Mouse (Mus musculus) ovary, adult 18-20 months (tissue): Measurements from ENCODE around the gene Afg3l1.
"Not testable (repeated sequence)": the region's sequence is repeated elsewhere in the genome, so short reads cannot be mapped to it uniquely, and the experiment has no call there.

ENCODE experiments used
- DNase-seq: peaks from one replicate; pipeline ENCODE4 v3.0.0; 2022; ENCODE audit warnings: low spot score, mixed read lengths

Gene Afg3l1

GRCm38 (mm10) chr8:123477737-123478258 lies at the start of gene Afg3l1:
Afg3l1 (plus strand) TSS chr8:123477903.
- DNase-seq, result peak; percentile 88

DNA sequence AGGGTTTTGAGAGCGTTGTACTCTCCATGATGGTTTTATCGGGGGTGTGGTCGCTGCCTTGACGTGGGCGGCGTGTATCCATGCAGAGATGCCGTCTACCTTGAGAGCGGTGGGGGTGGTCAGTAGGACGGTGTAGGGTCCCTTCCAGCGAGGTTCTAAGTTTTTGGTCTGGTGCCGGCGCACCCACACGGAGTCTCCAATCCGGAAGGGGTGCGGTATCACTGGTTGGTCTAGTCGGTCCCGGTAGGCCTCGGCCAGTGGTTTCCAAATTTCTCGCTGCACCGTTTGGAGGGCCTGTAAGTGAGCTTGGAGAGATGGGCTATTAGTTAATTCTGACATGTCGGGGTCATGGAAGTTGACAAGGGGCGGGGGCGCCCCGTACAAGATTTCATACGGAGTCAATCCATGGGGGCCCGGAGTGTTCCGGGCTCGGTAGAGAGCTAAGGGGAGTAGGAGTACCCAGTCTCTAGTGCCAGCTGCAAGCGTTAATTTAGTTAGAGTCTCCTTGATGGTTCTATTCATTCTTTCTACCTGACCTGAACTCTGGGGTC lies 49.3 kb upstream of the Afg3l1 start:
- DNase-seq, result no peak

- DNase-seq, result no peak
These were observed 48.6 kb upstream of the Afg3l1 start for GRCm38 (mm10) chr8:123428939-123429721.

- not testable (repeated sequence) for DNase-seq
These were observed 48.0 kb upstream of the Afg3l1 start for GRCm38 (mm10) chr8:123429722-123430013.

- not testable (repeated sequence) for DNase-seq
These were observed 46.8 kb upstream of the Afg3l1 start for GRCm38 (mm10) chr8:123430936-123431335.

DNA sequence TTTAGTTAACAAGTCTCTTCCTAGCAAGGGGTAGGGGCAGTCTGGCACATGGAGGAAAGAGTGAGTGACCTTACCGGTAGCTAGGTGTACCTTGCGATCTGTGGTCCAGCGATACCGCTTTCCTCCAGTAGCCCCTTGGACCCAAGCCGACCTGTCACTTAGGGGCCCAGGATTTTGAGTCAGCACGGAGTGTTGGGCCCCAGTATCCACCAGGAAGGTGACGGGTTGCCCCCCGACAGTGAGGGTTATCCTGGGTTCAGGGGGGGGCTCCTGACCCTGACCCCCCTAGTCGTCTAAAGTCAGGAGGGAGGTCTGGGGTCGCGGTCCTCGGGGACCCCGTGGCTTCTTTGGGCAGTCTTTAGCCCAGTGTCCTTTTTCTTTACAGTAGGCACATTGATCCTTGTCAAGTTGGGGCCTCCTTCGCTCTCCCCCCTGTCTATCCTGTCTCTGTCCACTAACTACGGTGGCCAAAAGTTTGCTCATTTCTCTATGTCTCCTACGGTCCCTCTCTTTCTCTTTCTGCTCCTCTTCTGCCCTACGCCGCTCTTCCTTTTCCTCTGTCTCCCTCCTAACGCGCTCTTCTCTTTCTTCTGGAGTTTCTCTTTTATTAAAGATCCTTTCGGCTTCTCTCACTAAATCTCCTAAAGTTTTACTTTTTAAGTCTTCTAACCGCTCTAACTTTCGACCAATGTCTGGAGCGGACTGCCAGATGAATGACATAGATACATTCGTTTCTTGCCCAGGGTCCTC lies 45.9 kb upstream of the Afg3l1 start:
- DNase-seq, result no peak

DNA sequence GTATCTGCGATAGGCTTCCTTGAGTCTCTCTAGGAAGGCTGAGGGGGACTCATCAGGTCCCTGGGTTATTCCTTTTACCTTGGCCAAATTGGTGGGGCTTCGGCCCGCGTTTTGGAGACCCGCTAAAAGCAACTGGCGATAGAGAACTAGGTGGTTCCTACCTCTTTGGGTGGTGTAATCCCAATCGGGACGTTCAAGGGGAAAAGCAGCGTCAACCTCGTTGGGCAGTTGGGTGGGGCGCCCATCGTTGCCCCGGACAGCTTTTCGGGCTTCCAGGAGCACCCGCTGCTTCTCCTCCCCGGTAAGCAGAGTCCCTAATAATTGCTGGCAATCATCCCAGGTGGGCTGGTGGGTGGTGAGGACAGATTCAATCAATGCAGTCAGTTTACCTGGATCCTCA lies 45.3 kb upstream of the Afg3l1 start:
- DNase-seq, result no peak

GRCm38 (mm10) chr8:123433241-123433974 lies 44.3 kb upstream of the Afg3l1 start:
- DNase-seq, result not testable (repeated sequence)

GRCm38 (mm10) chr8:123441788-123442187 lies 35.9 kb upstream of the Afg3l1 start:
- no peak for DNase-seq

DNA sequence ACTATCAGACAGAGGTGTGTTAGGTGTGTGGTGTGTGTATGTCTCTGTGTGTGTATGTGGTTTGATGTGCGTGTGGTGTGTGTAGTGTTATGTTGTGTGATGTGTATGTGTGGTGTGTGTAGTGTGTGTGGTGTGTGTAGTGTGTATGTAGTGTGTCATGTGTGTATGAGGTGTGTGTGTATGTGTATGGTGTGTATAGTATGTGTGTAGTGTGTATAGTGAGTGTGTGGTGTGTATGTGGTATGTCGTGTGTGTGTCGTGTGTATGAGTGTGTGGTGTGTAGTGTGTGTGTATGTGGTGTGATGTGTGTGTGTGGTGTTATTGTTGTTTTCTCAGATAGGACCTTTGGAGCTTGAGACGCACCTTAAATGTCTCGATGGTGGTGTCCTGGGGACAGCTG lies 35.4 kb upstream of the Afg3l1 start:
- no peak for DNase-seq

- peak; percentile 75 for DNase-seq
These were observed 34.7 kb upstream of the Afg3l1 start for GRCm38 (mm10) chr8:123442871-123443575.

GRCm38 (mm10) chr8:123443576-123443921 lies 34.2 kb upstream of the Afg3l1 start:
- DNase-seq, result no peak

DNA sequence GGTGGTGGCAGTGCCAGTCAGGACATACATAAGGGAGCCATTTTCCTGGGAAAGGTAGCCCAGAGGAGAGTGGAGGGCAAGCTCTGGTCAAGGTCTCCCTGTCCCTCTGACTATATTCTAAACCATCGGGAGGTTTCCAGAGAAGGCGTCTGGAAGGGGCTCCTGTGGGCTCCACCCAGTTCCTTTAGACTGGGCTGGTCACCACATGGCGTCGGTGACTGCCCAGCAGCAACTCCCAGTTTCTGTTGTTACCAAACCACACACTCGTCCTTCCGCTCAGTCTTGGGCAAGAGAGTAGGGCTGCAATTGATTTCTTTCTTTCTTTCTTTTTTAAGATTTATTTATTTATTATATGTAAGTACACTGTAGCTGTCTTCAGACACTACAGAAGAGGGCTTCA lies 33.6 kb upstream of the Afg3l1 start:
- no peak for DNase-seq

GRCm38 (mm10) chr8:123445981-123446380 lies 31.7 kb upstream of the Afg3l1 start:
- DNase-seq, result no peak

DNA sequence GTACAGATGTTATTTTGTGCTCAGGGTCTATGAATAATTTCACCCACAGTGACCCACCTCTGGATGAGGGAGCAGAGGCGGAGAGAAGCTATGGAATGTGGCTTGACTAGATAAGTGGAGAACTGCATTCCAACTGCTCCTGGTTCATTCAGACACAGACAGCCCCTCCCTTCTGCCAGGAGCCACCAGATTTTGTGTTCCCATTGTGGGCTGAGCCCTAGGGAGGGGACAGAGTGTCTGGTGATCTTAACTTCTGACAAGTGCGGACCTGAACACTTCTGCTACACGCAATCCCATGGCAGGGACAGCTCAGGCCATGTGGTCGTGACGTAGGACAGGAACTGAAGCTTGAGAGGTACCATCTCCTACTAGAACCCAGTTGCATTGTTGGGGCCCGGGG lies 30.9 kb upstream of the Afg3l1 start:
- no peak for DNase-seq

- DNase-seq, result no peak
These were observed 26.9 kb upstream of the Afg3l1 start for GRCm38 (mm10) chr8:123450783-123451182.

GRCm38 (mm10) chr8:123451747-123452146 lies 26.0 kb upstream of the Afg3l1 start:
- not testable (repeated sequence) for DNase-seq

GRCm38 (mm10) chr8:123452149-123452548 lies 25.6 kb upstream of the Afg3l1 start:
- no peak for DNase-seq

DNA sequence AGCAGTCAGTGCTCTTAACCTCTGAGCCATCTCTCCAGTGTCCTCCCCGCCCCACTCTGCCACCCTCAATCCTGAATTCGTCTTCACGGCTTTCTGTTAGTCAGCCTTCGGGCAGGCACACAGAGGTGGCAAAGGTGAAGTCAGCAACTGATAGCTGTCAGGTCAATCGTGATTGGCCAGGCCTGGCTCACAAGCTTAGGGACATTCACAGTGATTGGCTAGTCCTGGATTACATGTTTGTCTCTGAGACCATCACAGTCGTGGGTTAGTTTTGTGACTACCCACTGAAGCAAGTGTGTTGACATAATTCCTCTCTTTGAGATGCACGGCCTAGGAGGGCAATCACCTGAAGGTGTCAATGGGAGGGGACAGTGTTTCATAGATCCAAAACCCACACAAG lies 24.4 kb upstream of the Afg3l1 start:
- DNase-seq, result no peak

GRCm38 (mm10) chr8:123453951-123454350 lies 23.8 kb upstream of the Afg3l1 start:
- no peak for DNase-seq

- no peak for DNase-seq
These were observed 23.1 kb upstream of the Afg3l1 start for GRCm38 (mm10) chr8:123454559-123454958.

DNA sequence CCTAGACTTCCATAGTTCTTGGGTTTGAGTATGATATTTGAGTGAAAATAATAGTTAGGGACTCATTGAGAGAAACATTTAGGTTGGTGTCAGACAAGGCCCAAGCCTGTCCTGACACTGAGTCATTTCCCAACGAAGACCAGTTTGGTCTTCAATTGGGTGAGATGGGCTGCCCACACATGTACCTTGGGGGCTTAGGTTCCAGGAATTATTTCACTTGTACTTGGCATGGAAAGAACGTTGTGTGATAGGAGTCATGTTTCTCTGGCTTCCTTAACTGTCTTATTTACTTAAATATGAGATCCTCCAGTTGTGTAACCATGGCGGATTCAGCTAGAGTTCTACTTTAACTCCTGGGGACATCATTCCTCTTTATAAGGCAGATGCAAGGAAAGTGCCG lies 14.1 kb upstream of the Afg3l1 start:
- DNase-seq, result no peak
